ENCODE assay signal across 27 mouse cellular contexts in the genomic region with DNA sequence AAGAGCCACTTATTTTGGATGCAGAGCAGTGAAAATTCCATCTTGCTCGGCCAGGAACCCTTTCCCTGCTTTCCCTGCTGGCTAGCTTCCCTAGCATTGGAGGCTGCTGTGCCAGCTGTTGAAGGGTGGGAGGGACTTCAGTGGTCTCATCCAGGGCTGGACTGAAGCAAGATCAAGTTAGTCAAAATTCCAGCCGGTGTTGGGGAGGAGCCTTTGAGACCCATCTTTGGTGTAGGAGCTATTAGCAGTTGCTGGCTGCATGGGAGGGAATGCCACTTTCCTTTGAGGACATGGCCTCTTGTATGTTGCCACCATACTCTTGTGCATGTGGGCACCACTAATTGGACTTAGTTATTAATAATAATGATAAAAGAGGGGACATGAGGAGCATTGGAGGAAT. TPM values are rescaled to one million over a fixed set of nuclear protein-coding genes. Genes with fewer than 3 reads are reported as not detected.
"Had no signal": no experiment of that assay in that cellular context is flagged by ENCODE, and none has a peak within 500 bp of the region (broad histone marks: within the 10 kb centered on the region; RNA-seq: fewer than 3 reads in every experiment).

No protein-coding gene starts in this region.

- H3K4me1 ChIP-seq: hindbrain, embryonic 10.5 days; hindbrain, embryonic 12.5 days; intestine, embryonic 15.5 days; limb, embryonic 13.5 days; limb, embryonic 15.5 days; liver, embryonic 12.5 days had no signal

- H3K36me3 ChIP-seq: hindbrain, embryonic 10.5 days; hindbrain, embryonic 12.5 days; intestine, embryonic 15.5 days; limb, embryonic 13.5 days; limb, embryonic 15.5 days; liver, embryonic 12.5 days had no signal

- H3K9me3 ChIP-seq: hindbrain, embryonic 10.5 days; hindbrain, embryonic 12.5 days; intestine, embryonic 15.5 days; limb, embryonic 13.5 days; limb, embryonic 15.5 days; liver, embryonic 12.5 days had no signal

- H3K9ac ChIP-seq: hindbrain, embryonic 12.5 days; hindbrain, embryonic 14.5 days; intestine, embryonic 15.5 days; limb, embryonic 13.5 days; limb, embryonic 15.5 days; liver, embryonic 12.5 days; liver, embryonic 14.5 days had no signal

- H3K27ac ChIP-seq: gastrocnemius, adult 2 months; heart, adult 2 months; hindbrain, embryonic 10.5 days; hindbrain, embryonic 12.5 days; hindbrain, embryonic 14.5 days; intestine, embryonic 15.5 days; layer of hippocampus, adult 2 months; left cerebral cortex, adult 2 months; limb, embryonic 13.5 days; limb, embryonic 15.5 days; liver, embryonic 12.5 days; liver, embryonic 14.5 days had no signal

- ATAC-seq: hindbrain, embryonic 16.5 days; inflammation-experienced regulatory T-cells, adult 6 months; intestine, embryonic 15.5 days; intestine, postnatal 0 days; liver, embryonic 12.5 days had no signal

- H3K4me2 ChIP-seq: heart, embryonic 11.5 days; hindbrain, embryonic 12.5 days; hindbrain, embryonic 14.5 days; intestine, embryonic 15.5 days; limb, embryonic 13.5 days; limb, embryonic 15.5 days; liver, embryonic 12.5 days had no signal

- DNase-seq: gastrocnemius, adult 2 months; gastrocnemius, postnatal 10 days; gastrocnemius, postnatal 25 days; heart, postnatal 10 days; heart, postnatal 4 days; kidney, adult 18-20 months; kidney, adult 8-10 months; kidney, postnatal 10 days; kidney, postnatal 25 days; kidney, postnatal 4 days; left cerebral cortex, postnatal 4 days had no signal

- H3K27me3 ChIP-seq: hindbrain, embryonic 12.5 days; intestine, embryonic 15.5 days; limb, embryonic 13.5 days; limb, embryonic 15.5 days; liver, embryonic 12.5 days had no signal

- H3K4me3 ChIP-seq: gastrocnemius, adult 2 months; heart, adult 2 months; hindbrain, embryonic 10.5 days; hindbrain, embryonic 12.5 days; intestine, embryonic 15.5 days; layer of hippocampus, adult 2 months; left cerebral cortex, adult 2 months; limb, embryonic 13.5 days; limb, embryonic 15.5 days; liver, embryonic 12.5 days had no signal

RNA-seq across cellular contexts. Expression of a gene that starts 27.5 kb away (rescaled TPM):
- polyA plus RNA-seq: heart, adult 2 months; liver, adult 2 months had no signal
